Mouse (Mus musculus): ENCODE measurements around the gene Ttc33. TPM values are rescaled to one million over a fixed set of nuclear protein-coding genes. Genes with fewer than 3 reads are reported as not detected.
A peak's percentile ranks its signal among the peaks of the same experiment; 100 is the strongest.

Gene Ttc33
- total and polyA plus RNA-seq, 3 experiments, result 21.0 to 26.2 TPM; not detected in 1

DNA sequence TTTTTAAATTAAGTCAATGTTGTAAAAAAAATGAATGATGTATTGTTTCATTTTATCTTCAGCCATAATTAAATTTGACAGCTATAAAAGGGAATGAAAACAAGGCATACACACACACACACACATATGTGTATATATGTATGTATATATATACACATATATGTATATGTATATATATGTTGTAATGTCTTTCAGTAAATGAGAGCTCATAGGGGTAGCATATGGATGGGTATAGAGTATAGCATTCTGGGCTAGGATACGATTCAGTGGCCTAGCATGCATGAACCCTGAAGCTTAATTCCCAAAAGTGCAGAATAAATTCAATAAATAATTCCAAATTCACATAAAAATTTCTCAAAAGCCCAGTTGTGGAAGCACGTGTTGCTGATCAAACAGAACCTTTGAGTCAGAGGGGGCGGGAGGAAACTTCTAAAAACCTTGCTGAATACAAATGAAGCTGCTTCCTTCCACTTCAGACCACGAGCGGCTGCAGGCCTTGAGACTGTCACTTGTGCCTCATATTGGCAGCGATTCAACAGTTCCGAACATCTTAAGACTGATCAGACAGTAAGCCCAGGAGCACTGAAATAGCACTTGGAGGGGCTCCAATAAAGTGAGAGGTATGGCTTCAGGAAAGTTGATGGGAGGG lies 51.8 kb downstream of the Ttc33 start:
- Histone ChIP-seq H3K27ac (ENCODE audit: control insufficient read depth, low read depth, low read length) (peak overlapping the region; percentile 56), H3K36me3 (ENCODE audit: control insufficient read depth in 1 of 2, insufficient read depth in 2 of 2, low read length in 2 of 2) (peaks cover 1 to 23% of the 10 kb centered on the region in 2 experiments; a peak in 3 of 4 replicates), H3K79me2 (ENCODE audit: control insufficient read depth, insufficient read depth, low read length, poor library complexity) (peaks cover 2% of the 10 kb centered on the region; the same call in 1 of the 2 replicates), H3K27me3 (ENCODE audit: control insufficient read depth in 1 of 2, insufficient read depth in 2 of 2, low read length in 2 of 2) (no peaks in the 10 kb centered on the region), H3K9ac (ENCODE audit: control insufficient read depth, low read depth, low read length, poor library complexity, severe bottlenecking) (peak overlapping the region; percentile 41), H3K4me1 (ENCODE audit: control insufficient read depth in 1 of 2, insufficient read depth in 2 of 2, low read length in 2 of 2) (peaks cover 11 to 18% of the 10 kb centered on the region in 2 experiments), H3K4me3 (ENCODE audit: control insufficient read depth in 1 of 2, insufficient read depth in 1 of 2, low read depth in 2 of 2, low read length in 2 of 2) (peak overlapping the region; percentile 33 to 43; a peak in 3 of 4 replicates), H3K9me3 (replicated peaks; ENCODE audit: insufficient read depth, low read length) (no peaks in the 10 kb centered on the region)
- TF ChIP-seq RAD21 (IDR thresholded peaks at IDR 0.05; ENCODE audit: low read depth, low read length) (no peak), TBP (IDR thresholded peaks at IDR 0.05; ENCODE audit: low read depth, low read length) (no peak), ETS1 (IDR thresholded peaks at IDR 0.05; ENCODE audit: low read depth, low read length) (peak; percentile 66), MAFK (IDR thresholded peaks at IDR 0.05; ENCODE audit: borderline replicate concordance, low read depth, low read length) (no peak), BHLHE40 (IDR thresholded peaks at IDR 0.05; ENCODE audit: borderline replicate concordance, low read depth, low read length) (peak; percentile 28; the same call in 1 of the 2 replicates), MAX (IDR thresholded peaks at IDR 0.05; ENCODE audit: low read length) (peak; percentile 79), SIN3A (IDR thresholded peaks at IDR 0.05; ENCODE audit: low read length) (peak; percentile 49), MXI1 (IDR thresholded peaks at IDR 0.05; ENCODE audit: low read depth, low read length) (peak; percentile 32)
- peak; percentile 87 for DNase-seq (ENCODE audit: low read depth, low spot score)

DNA sequence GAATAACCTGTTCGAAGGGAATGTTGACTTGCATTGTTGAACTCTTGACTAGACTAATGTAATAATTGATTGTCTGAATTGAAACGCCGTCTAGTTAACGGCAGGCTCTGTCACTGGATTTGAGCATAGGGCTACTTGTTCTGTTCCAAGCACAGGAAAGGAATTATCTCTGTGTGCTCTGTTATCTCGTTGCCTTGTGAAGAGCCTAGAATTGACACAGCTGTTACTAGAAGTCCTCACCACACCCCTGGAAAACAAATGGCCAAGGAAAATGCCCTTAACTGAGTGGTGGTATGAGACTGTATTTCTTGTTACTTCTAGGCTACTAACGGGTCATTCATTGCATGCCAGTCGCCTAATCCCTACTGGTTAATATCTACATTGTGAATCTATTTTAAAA lies 52.7 kb downstream of the Ttc33 start:
- peak; percentile 38 for DNase-seq (ENCODE audit: low read depth, low spot score)
- H3K4me3 ChIP-seq (ENCODE audit: control insufficient read depth in 1 of 2, insufficient read depth in 1 of 2, low read depth in 2 of 2, low read length in 2 of 2), result peak overlapping the region in 1 of 2 experiments; percentile 2; a peak in 1 of 4 replicates
- no peaks in the 10 kb centered on the region for H3K27me3 ChIP-seq (ENCODE audit: control insufficient read depth in 1 of 2, insufficient read depth in 2 of 2, low read length in 2 of 2)
- no peak overlapping the region for H3K9ac ChIP-seq (ENCODE audit: control insufficient read depth, low read depth, low read length, poor library complexity, severe bottlenecking)
- H3K27ac ChIP-seq (ENCODE audit: control insufficient read depth, low read depth, low read length), result peak overlapping the region; percentile 56
- peaks cover 6% of the 10 kb centered on the region for H3K79me2 ChIP-seq (ENCODE audit: control insufficient read depth, insufficient read depth, low read length, poor library complexity)
- no peaks in the 10 kb centered on the region for H3K9me3 ChIP-seq (replicated peaks; ENCODE audit: insufficient read depth, low read length)
- peaks cover 1 to 23% of the 10 kb centered on the region in 2 experiments; a peak in 3 of 4 replicates for H3K36me3 ChIP-seq (ENCODE audit: control insufficient read depth in 1 of 2, insufficient read depth in 2 of 2, low read length in 2 of 2)
- H3K4me1 ChIP-seq (ENCODE audit: control insufficient read depth in 1 of 2, insufficient read depth in 2 of 2, low read length in 2 of 2), result peaks cover 11 to 18% of the 10 kb centered on the region in 2 experiments
- peak; percentile 75 for TF ChIP-seq GATA1 (IDR thresholded peaks at IDR 0.05; ENCODE audit: low read depth, low read length)
- no peak for TF ChIP-seq CHD1 (IDR thresholded peaks at IDR 0.05; ENCODE audit: low read depth, low read length)
- no peak for TF ChIP-seq ZMIZ1 (IDR thresholded peaks at IDR 0.05; ENCODE audit: low read depth, low read length)
- no peak for TF ChIP-seq TCF12 (IDR thresholded peaks at IDR 0.05; ENCODE audit: low read depth, low read length)
- TF ChIP-seq MYC (IDR thresholded peaks at IDR 0.05; ENCODE audit: low read depth, low read length), result no peak
- TF ChIP-seq NRF1 (IDR thresholded peaks at IDR 0.05; ENCODE audit: insufficient read depth, low read depth, low read length, poor library complexity, severe bottlenecking), result no peak
- TF ChIP-seq ZC3H11A (IDR thresholded peaks at IDR 0.05; ENCODE audit: low read depth, low read length), result no peak
- no peak for TF ChIP-seq JUND (IDR thresholded peaks at IDR 0.05; ENCODE audit: low read depth, low read length)
- no peak for TF ChIP-seq TBP (IDR thresholded peaks at IDR 0.05; ENCODE audit: low read depth, low read length)
- no peak for TF ChIP-seq MAZ (IDR thresholded peaks at IDR 0.05; ENCODE audit: low read depth, low read length)
- peak; percentile 40 for TF ChIP-seq MXI1 (IDR thresholded peaks at IDR 0.05; ENCODE audit: low read depth, low read length)
- no peak for TF ChIP-seq HCFC1 (IDR thresholded peaks at IDR 0.05; ENCODE audit: low read depth, low read length)
- TF ChIP-seq EP300 (IDR thresholded peaks at IDR 0.05; ENCODE audit: low read depth in 1 of 2, low read length in 2 of 2), result peak; percentile 31 to 44; a peak in 2 of 4 replicates
- TF ChIP-seq USF2 (IDR thresholded peaks at IDR 0.05; ENCODE audit: borderline replicate concordance in 1 of 2, insufficient read depth in 1 of 2, low read depth in 1 of 2, low read length in 2 of 2), result no peak
- TF ChIP-seq POLR2AphosphoS2 (IDR thresholded peaks at IDR 0.05; ENCODE audit: low read length), result no peak
- TF ChIP-seq MEF2A (IDR thresholded peaks at IDR 0.05; ENCODE audit: extremely low read depth, insufficient replicate concordance, low read depth, low read length, poor library complexity, severe bottlenecking), result no peak
- no peak for TF ChIP-seq MAFK (IDR thresholded peaks at IDR 0.05; ENCODE audit: borderline replicate concordance, low read depth, low read length)
- 0 out of 2 replicates have a peak, but pooled peaks have one; percentile 36 for TF ChIP-seq RCOR1 (IDR thresholded peaks at IDR 0.05; ENCODE audit: low read depth, low read length)
- TF ChIP-seq RAD21 (IDR thresholded peaks at IDR 0.05; ENCODE audit: low read depth, low read length), result no peak
- peak; percentile 80 for TF ChIP-seq ETS1 (IDR thresholded peaks at IDR 0.05; ENCODE audit: low read depth, low read length)
- TF ChIP-seq MYB (IDR thresholded peaks at IDR 0.05; ENCODE audit: low read depth, low read length), result no peak
- no peak for TF ChIP-seq UBTF (IDR thresholded peaks at IDR 0.05; ENCODE audit: borderline replicate concordance, insufficient read depth, low read depth, low read length)
- no peak for TF ChIP-seq BHLHE40 (IDR thresholded peaks at IDR 0.05; ENCODE audit: borderline replicate concordance, low read depth, low read length)
- no peak for TF ChIP-seq CHD2 (IDR thresholded peaks at IDR 0.05; ENCODE audit: low read length)
- TF ChIP-seq GABPA (IDR thresholded peaks at IDR 0.05; ENCODE audit: low read depth, low read length), result no peak
- TF ChIP-seq TAL1 (IDR thresholded peaks at IDR 0.05; ENCODE audit: low read length), result no peak
